Mouse (Mus musculus): ENCODE measurements around the gene Gm27029. TPM values are rescaled to one million over a fixed set of nuclear protein-coding genes. Genes with fewer than 3 reads are reported as not detected.
"Not testable (repeated sequence)": the region's sequence is repeated elsewhere in the genome, so short reads cannot be mapped to it uniquely, and the experiment has no call there.

Gene Gm27029
- total RNA-seq, 2 experiments from 2014 or later = 4.3 to 6.1 TPM

GRCm38 (mm10) chr11:101459716-101460115 lies 35.1 kb upstream of the Gm27029 start:
- intact Hi-C loops (cut with DNase I) = no loop called here
- DNase-seq = no peak

GRCm38 (mm10) chr11:101458217-101458616 lies 33.6 kb upstream of the Gm27029 start:
- DNase-seq = no peak
- intact Hi-C loops (cut with DNase I) = no loop called here

GRCm38 (mm10) chr11:101457631-101458030 lies 33.0 kb upstream of the Gm27029 start:
- intact Hi-C loops (cut with DNase I) = no loop called here
- no peak for DNase-seq

GRCm38 (mm10) chr11:101455627-101456026 lies 31.0 kb upstream of the Gm27029 start:
- DNase-seq = no peak
- intact Hi-C loops (cut with DNase I) = no loop called here

- no peak for DNase-seq
- intact Hi-C loops (cut with DNase I) = no loop called here
Observed at GRCm38 (mm10) chr11:101454702-101455101, 30.1 kb upstream of the Gm27029 start.

GRCm38 (mm10) chr11:101452093-101452774 lies 27.6 kb upstream of the Gm27029 start:
- DNase-seq = no peak
- intact Hi-C loops (cut with DNase I) = no loop called here

- no peak for DNase-seq
- intact Hi-C loops (cut with DNase I) = no loop called here
Observed at GRCm38 (mm10) chr11:101451536-101451935, 26.9 kb upstream of the Gm27029 start.

GRCm38 (mm10) chr11:101450394-101450793 lies 25.8 kb upstream of the Gm27029 start:
- intact Hi-C loops (cut with DNase I) = no loop called here
- no peak for DNase-seq

GRCm38 (mm10) chr11:101449596-101449995 lies 25.0 kb upstream of the Gm27029 start:
- intact Hi-C loops (cut with DNase I) = loop anchor here (2.0 kb wide), 1 partner anchor 13 kb away; no protein-coding TSS in a partner anchor
- not testable (repeated sequence) for DNase-seq

- intact Hi-C loops (cut with DNase I) = loop anchor here (2.0 kb wide), 1 partner anchor 14 kb away; no protein-coding TSS in a partner anchor
- DNase-seq = peak in 1 of 2 experiments; percentile 27
Observed at GRCm38 (mm10) chr11:101448899-101449298, 24.3 kb upstream of the Gm27029 start.

- peak; percentile 80 to 85 for DNase-seq
- intact Hi-C loops (cut with DNase I) = loop anchor here (2.0 kb wide), 1 partner anchor 14 kb away; no protein-coding TSS in a partner anchor
Observed at GRCm38 (mm10) chr11:101448274-101448746, 23.7 kb upstream of the Gm27029 start, which contains the start of gene Ifi35. TSS of gene Ifi35 (plus strand) at chr11:101448407.

GRCm38 (mm10) chr11:101447786-101448185 lies 23.2 kb upstream of the Gm27029 start:
- intact Hi-C loops (cut with DNase I) = loop anchor here (2.0 kb wide), 1 partner anchor 15 kb away; no protein-coding TSS in a partner anchor
- DNase-seq = no peak

GRCm38 (mm10) chr11:101446860-101447259 lies 22.3 kb upstream of the Gm27029 start:
- DNase-seq; intact Hi-C loops (cut with DNase I): not testable (repeated sequence)

- intact Hi-C loops (cut with DNase I) = no loop called here
- DNase-seq = no peak
Observed at GRCm38 (mm10) chr11:101446319-101446718, 21.7 kb upstream of the Gm27029 start.

GRCm38 (mm10) chr11:101442760-101443159 lies 18.2 kb upstream of the Gm27029 start:
- no peak for DNase-seq
- intact Hi-C loops (cut with DNase I) = no loop called here

- DNase-seq = peak; percentile 98
- intact Hi-C loops (cut with DNase I) = no loop called here
Observed at GRCm38 (mm10) chr11:101442127-101442693, 17.6 kb upstream of the Gm27029 start, which contains the start of gene Rpl27. TSS of gene Rpl27 (plus strand) at chr11:101442298.

- intact Hi-C loops (cut with DNase I); DNase-seq: not testable (repeated sequence)
Observed at GRCm38 (mm10) chr11:101441450-101442126, 17.0 kb upstream of the Gm27029 start.

GRCm38 (mm10) chr11:101438006-101438405 lies 13.4 kb upstream of the Gm27029 start:
- DNase-seq; intact Hi-C loops (cut with DNase I): not testable (repeated sequence)

- DNase-seq = no peak
- intact Hi-C loops (cut with DNase I) = no loop called here
Observed at GRCm38 (mm10) chr11:101436916-101437315, 12.3 kb upstream of the Gm27029 start.

- intact Hi-C loops (cut with DNase I) = no loop called here
Observed at GRCm38 (mm10) chr11:101435831-101436230, 11.2 kb upstream of the Gm27029 start.

GRCm38 (mm10) chr11:101433396-101433795 lies 8.8 kb upstream of the Gm27029 start:
- intact Hi-C loops (cut with DNase I) = no loop called here
- DNase-seq = no peak

More at GRCm38 (mm10) chr11:101435831-101436230, 11.2 kb upstream of the Gm27029 start:
- no peak for DNase-seq

All from heart, postnatal 10 days (tissue).